Mouse (Mus musculus) intestine, postnatal 0 days (tissue): ENCODE measurements around the gene Ptprg. TPM values are rescaled to one million over a fixed set of nuclear protein-coding genes. Genes with fewer than 3 reads are reported as not detected.

Experiments used
- ATAC-seq: fragments of 200-750 bp; cut with Nextera tagmentation; 2 replicates; pipeline ENCODE4 v1.8.0; 2017; ENCODE audit warnings: mild to moderate bottlenecking, moderate TSS enrichment, moderate library complexity
- H3K27ac ChIP-seq: fragments of 300-500 bp; sonication (generic); 2 replicates; pipeline ENCODE4 v1.5.1; 2014; ENCODE audit warnings: mild to moderate bottlenecking, low read depth, low read length, moderate library complexity
- H3K27me3 ChIP-seq: fragments of 300-500 bp; sonication (generic); replicated peaks from 2 replicates; pipeline ENCODE4 v1.6.1; 2014; ENCODE audit warnings: low read length, mixed read lengths; ENCODE audit not compliant: control insufficient read depth, insufficient read depth
- H3K36me3 ChIP-seq: fragments of 300-500 bp; sonication (generic); 2 replicates; pipeline ENCODE4 v1.6.1; 2014; ENCODE audit warnings: mild to moderate bottlenecking, moderate library complexity; ENCODE audit not compliant: control insufficient read depth, insufficient read depth
- H3K4me1 ChIP-seq: fragments of 300-500 bp; sonication (generic); replicated peaks from 2 replicates; pipeline ENCODE4 v1.6.1; 2014; ENCODE audit warnings: antibody characterized with exemption, low read length, mixed read lengths; ENCODE audit not compliant: control insufficient read depth, insufficient read depth
- H3K4me2 ChIP-seq: fragments of 300-500 bp; sonication (generic); replicated peaks from 2 replicates; pipeline ENCODE4 v1.6.1; 2014; ENCODE audit warnings: low read depth, mild to moderate bottlenecking, moderate library complexity
- H3K4me3 ChIP-seq: fragments of 300-500 bp; sonication (generic); 2 replicates; pipeline ENCODE4 v1.5.1; 2014; ENCODE audit warnings: low read depth, low read length
- H3K9ac ChIP-seq: fragments of 300-500 bp; sonication (generic); 2 replicates; pipeline ENCODE4 v1.6.1; 2014; ENCODE audit warnings: mild to moderate bottlenecking, low read depth, low read length
- H3K9me3 ChIP-seq: fragments of 300-500 bp; sonication (generic); 2 replicates; pipeline ENCODE4 v1.6.1; 2016; ENCODE audit warnings: mixed run types; ENCODE audit not compliant: control insufficient read depth
- CTCF ChIP-seq: sonication (generic); IDR thresholded peaks from 2 replicates; pipeline ENCODE4 v1.5.1; 2016; ENCODE audit warnings: low read depth, mild to moderate bottlenecking, control low read depth, antibody characterized with exemption, moderate library complexity
- WGBS: fragments of 180-500 bp; shearing (Covaris S2); extraction: QIAGEN DNeasy Blood & Tissue Kit; methylation state at CpG from one replicate; pipeline ENCODE4 v1.1.7; 2014; 5-methylcytosine and 5-hydroxymethylcytosine counted together
- polyA plus RNA-seq: library from polyadenylated mRNA; unstranded; fragments of >200 nt; fragmentation: Nextera tagmentation; extraction: Ambion mirVana; gene quantifications from 2 replicates; pipeline ENCODE4 v1.2.1, GENCODE M21; 2015

The Ptprg gene
- polyA plus RNA-seq, 1 experiment from 2014 or later: 3.7 TPM

DNA sequence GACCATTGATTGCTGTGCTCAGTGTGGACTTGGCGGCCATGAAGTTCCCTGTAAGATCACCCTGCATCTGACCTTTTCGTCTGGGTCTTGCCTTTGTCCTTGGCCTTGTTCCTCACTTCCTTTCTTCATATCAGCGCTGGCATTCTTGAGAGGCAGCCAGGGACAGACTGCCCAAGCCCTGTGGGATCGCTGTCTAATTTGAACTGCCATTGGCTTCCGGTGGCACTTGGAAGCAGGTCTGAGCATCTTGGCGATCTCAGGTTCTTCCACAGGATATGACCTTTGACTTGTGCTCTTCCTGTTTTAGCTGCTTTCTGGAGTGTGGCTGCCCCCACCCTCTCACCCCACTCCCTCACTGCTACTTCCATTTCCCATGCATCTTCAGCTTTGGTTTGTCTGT, 315.3 kb downstream of the Ptprg start:
- H3K4me1 ChIP-seq: peaks cover 5% of the 10 kb centered on the region; the same call in 1 of the 2 replicates
- no peak for ATAC-seq
- H3K27ac ChIP-seq: no peak overlapping the region
- H3K4me3 ChIP-seq: no peak overlapping the region
- no peaks in the 10 kb centered on the region for H3K36me3 ChIP-seq
- no peaks in the 10 kb centered on the region for H3K27me3 ChIP-seq
- no peaks in the 10 kb centered on the region for H3K9me3 ChIP-seq
- H3K4me2 ChIP-seq: no peak overlapping the region
- 68% methylated on average over 6 of the region's 6 CpGs for WGBS
- no peak for TF ChIP-seq CTCF
- H3K9ac ChIP-seq: no peak overlapping the region

DNA sequence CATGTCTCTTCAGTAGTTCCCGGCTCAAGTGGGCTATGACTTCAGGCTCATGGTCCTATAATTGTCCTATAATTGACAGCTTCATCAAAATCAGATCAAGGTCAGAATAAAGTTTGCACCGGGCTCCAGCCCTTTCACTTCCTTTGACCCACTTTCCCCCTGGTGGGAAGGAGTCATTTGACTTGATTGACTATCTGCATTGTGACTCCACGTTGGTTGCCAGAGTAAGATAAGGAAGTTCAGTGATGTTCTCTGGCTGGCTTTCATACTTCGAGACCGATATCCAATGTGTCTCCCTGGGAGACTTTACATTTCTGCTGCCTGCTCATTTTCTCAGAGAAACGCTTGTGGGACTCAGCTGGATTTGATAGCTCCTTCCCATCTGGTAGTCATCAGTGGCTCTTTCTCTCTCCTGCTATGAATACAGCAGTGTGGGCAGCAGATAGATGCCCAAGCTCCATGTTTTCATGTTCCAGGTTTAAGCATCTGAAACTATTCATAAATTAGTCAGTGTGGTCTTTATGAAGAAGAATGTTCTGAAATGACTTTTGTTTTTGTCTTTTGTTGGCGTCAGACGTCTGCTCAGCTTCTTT, 318.5 kb downstream of the Ptprg start:
- ATAC-seq: no peak
- H3K36me3 ChIP-seq: no peaks in the 10 kb centered on the region
- no peak overlapping the region for H3K4me2 ChIP-seq
- peaks cover under 1% of the 10 kb centered on the region; the same call in 1 of the 2 replicates for H3K4me1 ChIP-seq
- no peak overlapping the region for H3K4me3 ChIP-seq
- no peaks in the 10 kb centered on the region for H3K9me3 ChIP-seq
- H3K27me3 ChIP-seq: no peaks in the 10 kb centered on the region
- no peak overlapping the region for H3K27ac ChIP-seq
- 51% methylated on average over 8 of the region's 8 CpGs for WGBS
- no peak overlapping the region for H3K9ac ChIP-seq
- no peak for TF ChIP-seq CTCF

DNA sequence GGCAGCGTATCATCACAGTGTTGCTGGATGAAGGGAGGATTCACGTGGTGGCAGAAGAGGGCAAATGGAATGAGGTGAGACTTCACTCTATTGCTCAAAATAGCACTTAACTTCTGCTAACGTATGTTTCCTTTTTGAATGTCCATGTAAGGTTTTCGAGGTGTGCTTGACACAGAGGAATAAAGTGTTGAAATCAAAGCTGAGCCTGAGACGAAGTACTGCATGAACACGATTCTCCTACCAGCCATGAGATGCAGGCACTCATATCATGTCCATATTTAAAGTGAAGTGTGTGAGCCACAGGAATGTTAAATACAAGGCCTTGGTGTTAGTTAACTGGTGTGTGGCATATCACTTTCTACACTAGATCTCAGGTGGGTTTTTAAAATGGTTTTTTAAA, 320.9 kb downstream of the Ptprg start:
- no peak for TF ChIP-seq CTCF
- 92% methylated on average over 6 of the region's 6 CpGs for WGBS
- Histone ChIP-seq H3K36me3 (no peaks in the 10 kb centered on the region), H3K4me1 (no peaks in the 10 kb centered on the region), H3K27ac (no peak overlapping the region), H3K4me2 (no peak overlapping the region), H3K9ac (no peak overlapping the region), H3K9me3 (no peaks in the 10 kb centered on the region), H3K4me3 (no peak overlapping the region), H3K27me3 (no peaks in the 10 kb centered on the region)
- no peak for ATAC-seq

DNA sequence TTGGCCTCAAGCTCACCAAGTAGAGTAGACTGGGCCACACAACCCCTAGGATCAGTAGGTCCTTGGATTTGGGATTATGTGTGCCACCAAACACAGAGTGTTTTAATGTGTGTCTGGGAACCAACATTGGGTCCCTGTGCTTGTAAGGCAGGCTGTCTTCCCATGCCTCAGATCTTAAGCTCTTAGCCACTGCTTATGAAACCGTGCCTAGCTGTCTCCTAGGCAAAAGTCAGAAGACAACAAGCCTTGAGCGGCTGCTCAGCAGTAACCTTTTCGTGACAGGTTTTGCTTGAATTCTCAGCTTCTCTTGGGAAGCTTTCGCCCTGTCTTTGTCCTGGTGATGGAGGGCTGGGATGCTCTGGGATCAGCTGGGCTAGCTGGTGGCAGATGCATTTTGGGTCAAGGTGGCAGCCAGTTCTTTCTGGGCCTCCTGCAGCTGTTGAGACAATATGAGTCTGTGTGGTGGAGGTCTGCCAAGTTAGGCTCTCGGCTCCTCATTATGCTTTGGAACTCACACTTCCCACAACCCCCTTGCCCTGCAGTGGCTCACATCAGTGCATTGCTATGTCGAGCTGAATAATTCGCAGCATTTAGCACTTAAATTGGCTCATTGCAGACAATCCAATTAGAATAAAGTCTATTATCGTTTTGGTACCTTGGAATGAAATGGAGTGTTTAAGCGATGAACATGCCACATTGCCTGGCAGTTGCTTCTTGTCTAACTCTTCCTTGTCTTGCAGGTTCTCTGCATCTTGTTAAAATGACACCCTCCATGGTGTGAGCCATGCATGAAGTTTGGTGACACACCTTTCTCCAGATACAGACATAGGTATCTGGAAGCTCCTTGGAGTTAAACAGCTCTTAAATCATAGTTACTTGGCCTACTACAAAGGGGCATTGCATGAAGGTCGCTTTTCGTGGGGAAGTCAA, 321.9 kb downstream of the Ptprg start:
- TF ChIP-seq CTCF: no peak
- no peak for ATAC-seq
- Histone ChIP-seq H3K9me3 (no peaks in the 10 kb centered on the region), H3K9ac (no peak overlapping the region), H3K4me3 (no peak overlapping the region), H3K27ac (no peak overlapping the region), H3K4me2 (no peak overlapping the region), H3K36me3 (no peaks in the 10 kb centered on the region), H3K27me3 (no peaks in the 10 kb centered on the region), H3K4me1 (no peaks in the 10 kb centered on the region)
- WGBS: 88% methylated on average over 11 of the region's 11 CpGs

DNA sequence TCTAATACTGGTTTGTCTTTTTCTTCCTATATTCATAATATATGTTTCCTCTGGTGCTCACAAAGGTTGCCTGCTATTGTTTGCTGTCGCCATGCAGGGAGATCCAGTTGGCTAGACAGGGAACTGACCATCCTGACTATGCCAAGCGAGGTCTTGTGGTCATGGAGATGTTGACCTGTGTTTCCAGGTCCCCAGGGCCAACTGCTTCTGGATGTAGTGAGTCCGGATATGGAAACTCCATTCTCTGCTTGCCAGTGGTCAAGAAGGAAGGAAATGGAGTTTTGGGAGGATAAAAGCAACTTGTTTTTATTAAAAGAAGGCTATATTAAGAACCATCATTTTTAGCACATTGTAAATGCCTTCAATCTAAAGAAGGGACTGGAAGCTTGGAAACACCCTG, 327.8 kb downstream of the Ptprg start:
- Histone ChIP-seq H3K9ac (no peak overlapping the region), H3K36me3 (no peaks in the 10 kb centered on the region), H3K4me3 (no peak overlapping the region), H3K4me1 (no peaks in the 10 kb centered on the region), H3K4me2 (no peak overlapping the region), H3K27me3 (no peaks in the 10 kb centered on the region), H3K9me3 (no peaks in the 10 kb centered on the region), H3K27ac (no peak overlapping the region)
- ATAC-seq: no peak
- TF ChIP-seq CTCF: no peak
- 79% methylated on average over 3 of the region's 3 CpGs for WGBS

DNA sequence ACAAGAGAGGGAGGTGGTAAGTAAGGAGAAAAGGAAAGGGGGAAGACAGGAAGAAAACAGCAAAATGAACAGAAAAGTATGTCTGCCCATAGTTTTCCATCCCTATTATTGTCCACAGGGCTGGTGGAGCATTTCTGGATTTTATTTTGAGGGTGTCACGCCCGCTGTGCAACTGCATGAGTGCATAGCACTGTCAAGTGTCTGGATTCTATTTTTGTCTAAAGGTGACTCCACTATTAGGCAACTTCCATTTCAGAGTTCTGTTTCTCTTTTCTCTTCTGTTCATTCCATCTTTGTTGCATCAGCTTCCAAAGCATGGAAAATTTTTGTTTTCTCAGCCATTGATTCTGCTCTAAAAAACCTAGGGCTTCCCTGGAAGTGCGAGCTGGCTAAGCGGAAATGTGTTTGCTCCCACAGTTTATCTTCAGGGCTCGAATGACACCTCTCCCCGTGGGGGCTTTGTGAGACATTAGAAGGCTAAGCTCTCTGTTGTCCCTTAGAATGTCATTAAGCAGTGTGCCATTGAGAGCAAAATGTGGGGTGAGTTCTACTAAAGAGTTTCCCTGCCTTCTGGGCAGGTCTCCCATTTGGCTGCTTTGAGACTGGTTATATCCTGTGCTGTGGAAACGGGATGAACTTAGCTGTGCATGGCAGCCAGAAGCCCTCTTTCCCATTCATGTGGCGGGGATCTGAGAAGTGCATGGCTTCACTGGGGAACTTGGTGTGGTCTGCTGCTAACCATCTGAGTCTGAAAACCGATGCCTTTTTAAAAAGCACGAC, 330.0 kb downstream of the Ptprg start:
- ATAC-seq: no peak
- no peak for TF ChIP-seq CTCF
- H3K27ac ChIP-seq: no peak overlapping the region

More for the DNA sequence above, 330.0 kb downstream of the Ptprg start:
- Histone ChIP-seq H3K9ac (no peak overlapping the region), H3K4me2 (no peak overlapping the region), H3K27me3 (no peaks in the 10 kb centered on the region), H3K9me3 (no peaks in the 10 kb centered on the region), H3K4me3 (no peak overlapping the region), H3K36me3 (no peaks in the 10 kb centered on the region), H3K4me1 (no peaks in the 10 kb centered on the region)
- WGBS: 49% methylated on average over 10 of the region's 10 CpGs
